Mouse (Mus musculus): ENCODE data around the gene Abcc1.

- no peak for TF ChIP-seq POLR2A (IDR thresholded peaks at IDR 0.05; ENCODE audit: borderline replicate concordance, extremely low read depth, low read depth, low read length)
- TF ChIP-seq CTCF (IDR thresholded peaks at IDR 0.05; ENCODE audit: insufficient read depth, low read length) = no peak
These were observed 902 bp downstream of the Abcc1 start for GRCm38 (mm10) chr16:14362099-14362820.
